Mouse (Mus musculus): ENCODE measurements around the gene Arhgap15. TPM values are rescaled to one million over a fixed set of nuclear protein-coding genes. Genes with fewer than 3 reads are reported as not detected.
A peak's percentile ranks its signal among the peaks of the same experiment; 100 is the strongest.

The Arhgap15 gene
- polyA plus RNA-seq, 1 experiment from 2014 or later, result 1.0 TPM

- no peak overlapping the region for H3K27ac ChIP-seq
- H3K9ac ChIP-seq (ENCODE audit: low read depth, low read length), result no peak overlapping the region
- no peaks in the 10 kb centered on the region for H3K9me3 ChIP-seq (replicated peaks; ENCODE audit: low read length)
- peak; percentile 23 for DNase-seq (ENCODE audit: low spot score)
- no peak for TF ChIP-seq CTCF (IDR thresholded peaks at IDR 0.05; ENCODE audit: low read depth)
- H3K4me2 ChIP-seq (ENCODE audit: low read length), result no peak overlapping the region
- H3K4me1 ChIP-seq (replicated peaks; ENCODE audit: insufficient read depth, low read length), result no peaks in the 10 kb centered on the region
- WGBS, result 49% methylated on average over 1 of the region's 1 CpGs
- no peaks in the 10 kb centered on the region for H3K27me3 ChIP-seq (ENCODE audit: insufficient read depth, low read length)
- H3K4me3 ChIP-seq (replicated peaks; ENCODE audit: low read depth, low read length), result no peak overlapping the region
- ATAC-seq (replicated peaks; ENCODE audit: low FRiP score, low read depth), result no peak
- no peaks in the 10 kb centered on the region for H3K36me3 ChIP-seq (ENCODE audit: insufficient read depth, low read length)
Observed at GRCm38 (mm10) chr2:44010249-44010648, 261.6 kb downstream of the Arhgap15 start.

GRCm38 (mm10) chr2:44013388-44013787 is 264.8 kb downstream of the Arhgap15 start:
- no peak for DNase-seq (ENCODE audit: low spot score)
- Histone ChIP-seq H3K36me3 (ENCODE audit: insufficient read depth, low read length) (no peaks in the 10 kb centered on the region), H3K4me3 (replicated peaks; ENCODE audit: low read depth, low read length) (no peak overlapping the region), H3K27me3 (ENCODE audit: insufficient read depth, low read length) (no peaks in the 10 kb centered on the region), H3K27ac (no peak overlapping the region), H3K4me1 (replicated peaks; ENCODE audit: insufficient read depth, low read length) (no peaks in the 10 kb centered on the region), H3K9ac (ENCODE audit: low read depth, low read length) (no peak overlapping the region), H3K9me3 (replicated peaks; ENCODE audit: low read length) (no peaks in the 10 kb centered on the region), H3K4me2 (ENCODE audit: low read length) (no peak overlapping the region)
- ATAC-seq (replicated peaks; ENCODE audit: low FRiP score, low read depth), result no peak
- no peak for TF ChIP-seq CTCF (IDR thresholded peaks at IDR 0.05; ENCODE audit: low read depth)
- 93% methylated on average over 5 of the region's 5 CpGs for WGBS

- Histone ChIP-seq H3K4me3 (replicated peaks; ENCODE audit: low read depth, low read length) (no peak overlapping the region), H3K27ac (no peak overlapping the region), H3K27me3 (ENCODE audit: insufficient read depth, low read length) (no peaks in the 10 kb centered on the region), H3K4me1 (replicated peaks; ENCODE audit: insufficient read depth, low read length) (no peaks in the 10 kb centered on the region), H3K9ac (ENCODE audit: low read depth, low read length) (no peak overlapping the region), H3K4me2 (ENCODE audit: low read length) (no peak overlapping the region), H3K36me3 (ENCODE audit: insufficient read depth, low read length) (no peaks in the 10 kb centered on the region), H3K9me3 (replicated peaks; ENCODE audit: low read length) (no peaks in the 10 kb centered on the region)
- 74% methylated on average over 3 of the region's 3 CpGs for WGBS
- no peak for TF ChIP-seq CTCF (IDR thresholded peaks at IDR 0.05; ENCODE audit: low read depth)
- no peak for ATAC-seq (replicated peaks; ENCODE audit: low FRiP score, low read depth)
- no peak for DNase-seq (ENCODE audit: low spot score)
Observed at GRCm38 (mm10) chr2:44016720-44017119, 268.1 kb downstream of the Arhgap15 start.

- 92% methylated on average over 14 of the region's 14 CpGs for WGBS
- no peak for TF ChIP-seq CTCF (IDR thresholded peaks at IDR 0.05; ENCODE audit: low read depth)
- no peaks in the 10 kb centered on the region for H3K36me3 ChIP-seq (ENCODE audit: insufficient read depth, low read length)
- H3K4me2 ChIP-seq (ENCODE audit: low read length), result no peak overlapping the region
- DNase-seq (ENCODE audit: low spot score) (no peak), ATAC-seq (replicated peaks; ENCODE audit: low FRiP score, low read depth) (no peak)
- no peaks in the 10 kb centered on the region for H3K4me1 ChIP-seq (replicated peaks; ENCODE audit: insufficient read depth, low read length)
- H3K9me3 ChIP-seq (replicated peaks; ENCODE audit: low read length), result no peaks in the 10 kb centered on the region
- no peaks in the 10 kb centered on the region for H3K27me3 ChIP-seq (ENCODE audit: insufficient read depth, low read length)
- H3K9ac ChIP-seq (ENCODE audit: low read depth, low read length), result no peak overlapping the region
- H3K27ac ChIP-seq, result no peak overlapping the region
- H3K4me3 ChIP-seq (replicated peaks; ENCODE audit: low read depth, low read length), result no peak overlapping the region
Observed at GRCm38 (mm10) chr2:44017405-44018026, 268.9 kb downstream of the Arhgap15 start.

GRCm38 (mm10) chr2:44018033-44018432 is 269.4 kb downstream of the Arhgap15 start:
- no peak for TF ChIP-seq CTCF (IDR thresholded peaks at IDR 0.05; ENCODE audit: low read depth)
- Histone ChIP-seq H3K27ac (no peak overlapping the region), H3K4me1 (replicated peaks; ENCODE audit: insufficient read depth, low read length) (no peaks in the 10 kb centered on the region), H3K9me3 (replicated peaks; ENCODE audit: low read length) (no peaks in the 10 kb centered on the region), H3K9ac (ENCODE audit: low read depth, low read length) (no peak overlapping the region), H3K36me3 (ENCODE audit: insufficient read depth, low read length) (no peaks in the 10 kb centered on the region), H3K27me3 (ENCODE audit: insufficient read depth, low read length) (no peaks in the 10 kb centered on the region), H3K4me2 (ENCODE audit: low read length) (no peak overlapping the region), H3K4me3 (replicated peaks; ENCODE audit: low read depth, low read length) (no peak overlapping the region)
- ATAC-seq (replicated peaks; ENCODE audit: low FRiP score, low read depth) (no peak), DNase-seq (ENCODE audit: low spot score) (no peak)
- 86% methylated on average over 10 of the region's 10 CpGs for WGBS

GRCm38 (mm10) chr2:44024704-44025103 is 276.1 kb downstream of the Arhgap15 start:
- ATAC-seq (replicated peaks; ENCODE audit: low FRiP score, low read depth), result no peak
- whole genome bisulfite sequencing, result 85% methylated on average over 1 of the region's 1 CpGs
- DNase-seq (ENCODE audit: low spot score), result no peak
- Histone ChIP-seq H3K9me3 (replicated peaks; ENCODE audit: low read length) (no peaks in the 10 kb centered on the region), H3K36me3 (ENCODE audit: insufficient read depth, low read length) (no peaks in the 10 kb centered on the region), H3K27ac (no peak overlapping the region), H3K9ac (ENCODE audit: low read depth, low read length) (no peak overlapping the region), H3K4me3 (replicated peaks; ENCODE audit: low read depth, low read length) (no peak overlapping the region), H3K4me1 (replicated peaks; ENCODE audit: insufficient read depth, low read length) (no peaks in the 10 kb centered on the region), H3K27me3 (ENCODE audit: insufficient read depth, low read length) (no peaks in the 10 kb centered on the region), H3K4me2 (ENCODE audit: low read length) (no peak overlapping the region)
- TF ChIP-seq CTCF (IDR thresholded peaks at IDR 0.05; ENCODE audit: low read depth), result no peak
